Mouse (Mus musculus) brain, embryonic 14.5 days (tissue): ENCODE measurements at regions not wholly inside any gene's neighbourhood (a gene's known extent, or its start where the extent isn't known, plus 50 kb on each side); places are given as distances from the start of the nearest gene placed in this dataset.

Experiments
- CTCF ChIP-seq: fragments of 200-500 bp; IDR thresholded peaks from 2 replicates; pipeline ENCODE4 v1.5.1; 2012; ENCODE audit warnings: inconsistent platforms, mild to moderate bottlenecking, moderate library complexity, borderline replicate concordance; ENCODE audit not compliant: insufficient read depth, insufficient read length; ENCODE audit errors: extremely low read depth
- POLR2A ChIP-seq: fragments of 200-500 bp; IDR thresholded peaks from 2 replicates; pipeline ENCODE4 v1.6.1; 2012; ENCODE audit warnings: mild to moderate bottlenecking, inconsistent platforms, borderline replicate concordance; ENCODE audit not compliant: poor library complexity, insufficient read depth, insufficient read length, severe bottlenecking; ENCODE audit errors: extremely low read depth

DNA sequence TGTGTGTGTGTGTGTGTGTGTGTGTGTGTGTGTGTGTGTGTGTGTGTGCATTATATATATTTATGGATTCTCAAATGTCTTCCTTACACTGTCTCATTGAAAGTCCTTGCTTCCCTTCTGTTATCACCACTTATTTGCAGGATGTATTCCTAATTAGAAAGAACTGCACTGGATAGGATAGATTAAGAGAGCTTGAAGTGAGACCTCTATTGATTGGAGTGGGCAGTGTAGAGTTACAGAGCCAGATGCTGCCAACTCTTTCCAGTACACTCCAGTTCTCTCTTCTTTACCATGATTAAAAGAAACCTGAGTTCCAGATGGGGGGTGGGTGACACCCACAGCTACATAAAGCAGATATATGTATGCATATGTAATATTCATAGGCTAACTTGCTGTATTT lies 1354.1 kb upstream of the Map3k7 start:
- TF ChIP-seq POLR2A (no peak), CTCF (no peak)
